Mouse (Mus musculus) lung, adult 2 months (tissue): ENCODE measurements around the gene Mrpl3. TPM values are rescaled to one million over a fixed set of nuclear protein-coding genes. Genes with fewer than 3 reads are reported as not detected.
"Not testable (repeated sequence)": the region's sequence is repeated elsewhere in the genome, so short reads cannot be mapped to it uniquely, and the experiment has no call there.

Experiments
- DNase-seq: peaks from one replicate; pipeline ENCODE4 v3.0.0; 2022
- H3K4me1 ChIP-seq: fragments of 200-500 bp; 2 replicates; pipeline ENCODE4 v1.6.1; 2011; ENCODE audit warnings: low read length; ENCODE audit not compliant: control insufficient read depth, insufficient read depth
- H3K4me3 ChIP-seq: fragments of 200-500 bp; replicated peaks from 2 replicates; pipeline ENCODE3; 2011; ENCODE audit warnings: low read depth, mild to moderate bottlenecking, control low read depth, low read length; ENCODE audit errors: extremely low read depth
- CTCF ChIP-seq: fragments of 200-500 bp; IDR thresholded peaks from 2 replicates; pipeline ENCODE4 v1.5.1; 2011; ENCODE audit warnings: mild to moderate bottlenecking, low read length, control low read depth; ENCODE audit not compliant: insufficient read depth
- POLR2A ChIP-seq: fragments of 200-500 bp; IDR thresholded peaks from 2 replicates; pipeline ENCODE4 v1.6.1; 2011; ENCODE audit warnings: low read depth, mild to moderate bottlenecking, control low read depth, low read length, borderline replicate concordance; ENCODE audit errors: extremely low read depth
- WGBS: fragments of 180-500 bp; shearing (Covaris S2); methylation state at CpG from one replicate; pipeline ENCODE4 v1.1.7; 2018; 5-methylcytosine and 5-hydroxymethylcytosine counted together
- polyA plus RNA-seq: library from polyadenylated mRNA; depleted of rRNA; stranded (reverse); fragments of >200 nt; gene quantifications from 2 replicates; pipeline ENCODE4 v1.2.3, GENCODE M21; 2012

The Mrpl3 gene
- polyA plus RNA-seq, 1 experiment = 58.5 TPM

GRCm38 (mm10) chr9:105053812-105054211 lies 773 bp downstream of the Mrpl3 start:
- 28% methylated on average over 4 of the region's 4 CpGs for WGBS
- Histone ChIP-seq H3K4me1 (peaks cover 2% of the 10 kb centered on the region; the same call in 1 of the 2 replicates), H3K4me3 (peak overlapping the region; percentile 74)
- DNase-seq = no peak
- TF ChIP-seq POLR2A = no peak
- no peak for TF ChIP-seq CTCF

GRCm38 (mm10) chr9:105069106-105069505 lies 16.1 kb downstream of the Mrpl3 start:
- WGBS = 95% methylated on average over 10 of the region's 10 CpGs
- Histone ChIP-seq H3K4me1 (no peaks in the 10 kb centered on the region), H3K4me3 (no peak overlapping the region)
- no peak for DNase-seq
- TF ChIP-seq CTCF (no peak), POLR2A (no peak)

DNA sequence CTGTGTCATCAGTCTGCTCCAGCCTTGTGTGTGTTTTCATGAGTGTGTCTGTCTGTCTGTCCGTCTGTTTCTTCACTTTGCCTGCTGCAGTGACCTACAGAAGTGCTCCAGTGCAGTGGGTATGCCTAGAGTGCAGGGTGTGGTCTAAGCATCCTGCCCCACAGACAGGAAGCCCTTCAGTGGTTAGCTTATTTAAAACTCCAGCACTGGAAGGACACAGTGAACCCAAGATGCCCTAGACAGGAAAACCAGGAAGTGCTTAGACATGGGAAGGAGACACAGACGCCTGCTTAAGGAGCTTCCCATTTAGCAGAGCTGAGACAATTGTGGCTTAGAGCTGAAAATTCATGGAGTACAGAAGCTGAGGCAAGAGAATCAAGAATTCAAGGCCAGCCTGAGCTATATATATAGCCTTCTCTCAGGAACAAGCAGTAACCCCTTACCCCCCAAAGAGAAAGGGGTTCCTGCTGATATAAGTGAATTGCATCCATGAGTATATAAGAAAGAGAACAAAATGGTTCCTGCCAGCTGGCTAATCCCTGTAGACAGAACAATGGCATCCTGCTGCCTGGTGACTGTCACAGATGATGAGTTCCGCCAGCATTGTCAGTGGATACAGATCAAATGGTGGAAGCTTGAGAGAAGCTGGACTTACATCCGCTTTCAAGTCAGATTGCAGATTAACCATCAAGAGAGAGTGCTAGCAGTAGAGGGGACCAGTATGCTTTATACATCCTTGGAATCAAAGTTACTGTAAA lies 20.1 kb downstream of the Mrpl3 start:
- Histone ChIP-seq H3K4me1 (no peaks in the 10 kb centered on the region), H3K4me3 (no peak overlapping the region)
- no peak for DNase-seq
- WGBS = 60% methylated on average over 4 of the region's 4 CpGs
- no peak for TF ChIP-seq CTCF
- no peak for TF ChIP-seq POLR2A

GRCm38 (mm10) chr9:105074851-105075250 lies 21.8 kb downstream of the Mrpl3 start:
- Histone ChIP-seq H3K4me1 (no peaks in the 10 kb centered on the region), H3K4me3 (no peak overlapping the region)
- DNase-seq = no peak
- TF ChIP-seq CTCF = no peak
- TF ChIP-seq POLR2A = no peak
- 89% methylated on average over 8 of the region's 8 CpGs for WGBS

GRCm38 (mm10) chr9:105076756-105077424 lies 23.9 kb downstream of the Mrpl3 start:
- 89% methylated on average over 13 of the region's 13 CpGs for WGBS
- no peak overlapping the region for H3K4me3 ChIP-seq
- no peaks in the 10 kb centered on the region for H3K4me1 ChIP-seq
- TF ChIP-seq POLR2A = no peak
- TF ChIP-seq CTCF = no peak
- no peak for DNase-seq

DNA sequence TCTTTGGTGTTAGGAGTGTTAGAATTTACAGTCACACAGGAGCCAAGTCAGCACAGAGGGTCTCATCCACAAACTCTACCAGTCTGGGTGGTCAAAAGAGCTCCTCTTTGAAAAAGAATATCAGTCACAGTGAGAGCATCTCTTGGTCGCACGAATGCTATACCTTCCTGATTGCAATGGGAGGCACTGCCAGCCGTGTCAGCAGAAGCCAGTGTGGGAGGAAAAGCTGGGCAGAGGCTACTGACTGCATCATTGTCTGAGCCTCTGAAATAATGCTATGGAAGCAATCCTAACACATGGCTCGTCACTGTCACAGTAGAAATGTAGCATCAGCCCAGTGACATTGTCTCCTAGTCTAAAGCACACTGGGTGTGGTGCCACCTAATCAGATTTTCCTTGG lies 25.4 kb downstream of the Mrpl3 start:
- WGBS = 77% methylated on average over 4 of the region's 4 CpGs
- Histone ChIP-seq H3K4me1 (no peaks in the 10 kb centered on the region), H3K4me3 (no peak overlapping the region)
- no peak for DNase-seq
- TF ChIP-seq POLR2A = no peak
- TF ChIP-seq CTCF = no peak

DNA sequence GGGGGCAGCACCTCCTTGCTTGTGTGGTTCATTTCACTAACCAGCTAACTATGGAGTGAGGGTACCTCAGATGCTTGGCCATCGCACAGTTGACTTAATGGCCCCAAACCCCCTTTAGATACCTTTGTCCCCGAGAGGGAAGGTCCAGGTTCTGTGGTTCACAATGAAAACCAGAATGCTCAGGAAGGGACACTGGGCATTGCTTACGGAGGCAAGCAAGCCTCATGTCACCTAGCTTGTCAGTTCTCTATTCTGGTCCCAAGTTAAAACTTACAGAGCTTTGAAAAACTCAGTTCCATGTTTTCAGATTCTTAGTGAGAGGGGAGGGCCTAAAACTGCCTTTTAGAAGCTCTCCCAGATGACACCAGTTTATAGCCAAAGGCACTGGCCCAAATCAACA lies 27.2 kb downstream of the Mrpl3 start:
- TF ChIP-seq CTCF (no peak), POLR2A (no peak)
- H3K4me1 ChIP-seq = no peaks in the 10 kb centered on the region
- no peak for DNase-seq
- WGBS = 92% methylated on average over 3 of the region's 3 CpGs
- no peak overlapping the region for H3K4me3 ChIP-seq

DNA sequence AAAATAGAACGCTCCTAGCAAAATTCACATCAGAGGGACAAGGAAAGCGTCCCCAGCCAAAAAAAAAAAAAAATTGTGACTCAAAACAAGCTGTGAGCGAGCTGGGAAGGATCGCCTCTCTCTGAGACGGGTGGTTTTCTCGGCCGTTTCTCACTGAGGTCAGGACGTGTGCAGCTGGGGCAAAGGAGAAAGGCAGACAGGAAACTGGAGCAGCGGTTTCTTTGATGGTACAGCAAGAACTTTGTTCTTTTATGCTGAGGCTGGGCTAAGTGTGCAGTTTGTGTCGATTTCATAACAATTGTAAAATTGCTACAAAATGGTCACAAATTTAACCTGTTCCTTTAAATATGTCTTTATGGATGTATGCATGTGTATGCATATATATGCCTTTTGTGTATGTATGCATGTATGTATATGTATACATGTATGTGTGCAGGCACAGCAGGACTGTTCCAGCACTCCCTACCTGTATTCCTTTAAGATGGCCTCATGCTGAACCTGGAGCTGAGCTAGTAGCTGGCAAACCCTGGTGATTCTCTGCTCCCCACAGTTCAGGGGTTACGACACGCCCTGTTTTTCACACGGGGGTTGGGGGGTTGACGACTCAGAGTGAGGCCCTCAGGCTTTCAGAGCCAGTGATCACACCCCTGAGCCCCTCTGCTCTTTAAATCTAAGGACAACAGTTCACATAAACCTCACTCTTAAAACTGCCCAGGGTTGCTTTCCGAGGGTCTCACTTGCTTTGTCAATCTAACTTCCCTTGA lies 48.0 kb downstream of the Mrpl3 start:
- TF ChIP-seq CTCF = no peak
- TF ChIP-seq POLR2A = no peak
- Histone ChIP-seq H3K4me1 (no peaks in the 10 kb centered on the region), H3K4me3 (no peak overlapping the region)
- 33% methylated on average over 15 of the region's 15 CpGs for WGBS
- DNase-seq = no peak

- WGBS = 49% methylated on average over 1 of the region's 1 CpGs
- no peaks in the 10 kb centered on the region for H3K4me1 ChIP-seq
- DNase-seq = no peak
- TF ChIP-seq CTCF (no peak), POLR2A (no peak)
- H3K4me3 ChIP-seq = no peak overlapping the region
Measured at GRCm38 (mm10) chr9:105101911-105102310, 48.9 kb downstream of the Mrpl3 start.

DNA sequence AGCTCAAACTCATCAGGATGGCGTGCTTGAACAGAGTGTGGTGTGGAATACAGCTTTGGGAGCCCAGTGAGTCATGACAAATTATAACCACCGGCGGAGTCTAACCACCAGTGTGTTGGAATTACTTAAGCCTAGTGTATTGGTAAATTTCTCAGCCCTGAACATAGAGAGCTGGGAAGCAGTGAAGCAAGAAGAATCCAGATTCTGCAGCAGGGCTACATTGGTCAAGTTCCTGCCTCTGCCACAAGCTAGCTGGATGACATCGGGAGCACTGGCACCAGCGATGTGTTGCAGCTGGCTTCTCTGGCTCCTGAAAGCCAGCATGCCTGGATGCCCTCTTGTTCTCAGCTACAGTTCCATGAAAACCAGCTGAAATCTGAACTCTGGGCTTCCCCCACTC lies 50.9 kb downstream of the Mrpl3 start:
- Histone ChIP-seq H3K4me3 (no peak overlapping the region), H3K4me1 (no peaks in the 10 kb centered on the region)
- DNase-seq = no peak
- no peak for TF ChIP-seq POLR2A
- no peak for TF ChIP-seq CTCF
- WGBS = 90% methylated on average over 5 of the region's 5 CpGs

GRCm38 (mm10) chr9:105125206-105125605 lies 72.2 kb downstream of the Mrpl3 start:
- not testable (repeated sequence) for DNase-seq, H3K4me1 ChIP-seq, H3K4me3 ChIP-seq
- WGBS = 85% methylated on average over 3 of the region's 3 CpGs
